29 mouse cellular contexts compared by ENCODE assay signal in the genomic region with DNA sequence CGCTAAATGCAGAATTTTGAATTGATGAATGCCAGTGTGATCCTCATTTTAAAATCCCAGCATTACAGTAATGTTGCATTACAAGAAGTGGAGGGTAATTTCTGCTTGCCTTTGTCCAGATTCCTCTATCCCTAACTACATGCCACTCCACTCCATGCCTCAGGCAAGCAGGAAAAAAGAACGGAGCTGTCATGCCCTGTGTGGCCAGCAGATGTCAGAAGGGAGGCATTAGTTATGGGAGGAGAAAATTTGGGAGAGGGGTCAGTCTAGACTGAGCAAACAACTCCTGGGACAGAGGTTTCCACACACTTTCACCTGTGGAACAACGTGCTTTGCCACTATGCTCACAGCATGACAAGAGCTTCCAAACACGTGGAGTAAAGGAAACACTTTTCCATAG. TPM values are rescaled to one million over a fixed set of nuclear protein-coding genes. Genes with fewer than 3 reads are reported as not detected.
DNase-seq lines count a peak whose midpoint lies in the region; ATAC-seq and TF ChIP-seq lines count a peak whose summit lies in the region.
"Not testable (repeated sequence)": the region's sequence is repeated elsewhere in the genome, so short reads cannot be mapped to it uniquely, and the experiment has no call there.
"Had no signal": no experiment of that assay in that cellular context is flagged by ENCODE, and none has a peak within 500 bp of the region (broad histone marks: within the 10 kb centered on the region; RNA-seq: fewer than 3 reads in every experiment).

No protein-coding gene starts in this region.

- not testable (repeated sequence) for H3K4me2 ChIP-seq in intestine, embryonic 14.5 days (ENCODE audit: low read length); liver, embryonic 14.5 days (ENCODE audit: low read depth)

- H3K27me3 ChIP-seq in C2C12 (ENCODE audit: control insufficient read depth, insufficient read depth, insufficient read length); intestine, embryonic 14.5 days (replicated peaks; ENCODE audit: control insufficient read depth, insufficient read depth, low read length); liver, embryonic 14.5 days (ENCODE audit: control insufficient read depth, insufficient read depth, low read length): not testable (repeated sequence)

- peak; percentile 13 for TF ChIP-seq CTCF in C2C12 (IDR thresholded peaks at IDR 0.05; ENCODE audit: control insufficient read depth, insufficient read depth, insufficient read length)
- peak; percentile 26; the same call in 1 of the 2 replicates for TF ChIP-seq CTCF in liver, embryonic 14.5 days (IDR thresholded peaks at IDR 0.05; ENCODE audit: low read depth)

- not testable (repeated sequence) for H3ac ChIP-seq in C2C12 (ENCODE audit: control insufficient read depth, insufficient read length, low read depth)

- not testable (repeated sequence) for H3K9ac ChIP-seq in ES-E14 (ENCODE audit: insufficient read depth, low read depth, low read length, poor library complexity, severe bottlenecking); intestine, embryonic 14.5 days (ENCODE audit: low read length); liver, embryonic 14.5 days (replicated peaks)

- WGBS in intestine, embryonic 14.5 days: 37% methylated on average over 4 of the region's 4 CpGs
- 33% methylated on average over 4 of the region's 4 CpGs for WGBS in liver, embryonic 14.5 days (ENCODE audit: insufficient replicate concordance)

- not testable (repeated sequence) for H3K4me3 ChIP-seq in C2C12 (ENCODE audit: insufficient read depth, poor library complexity, severe bottlenecking); ES-E14 (ENCODE audit: insufficient read depth in 1 of 2, low read depth in 1 of 2, low read length in 2 of 2, poor library complexity in 1 of 2, severe bottlenecking in 1 of 2); intestine, embryonic 14.5 days (ENCODE audit: low read depth, low read length); liver, embryonic 14.5 days (ENCODE audit: insufficient read depth in 1 of 2, low read depth in 2 of 2, low read length in 2 of 2)

- not testable (repeated sequence) for ATAC-seq in intestine, embryonic 14.5 days (replicated peaks; ENCODE audit: low FRiP score, low TSS enrichment, low read depth); liver, embryonic 14.5 days (ENCODE audit: insufficient read depth)

- not testable (repeated sequence) for H3K9me3 ChIP-seq in ES-E14 (ENCODE audit: control insufficient read depth, insufficient read depth, low read depth, low read length); intestine, embryonic 14.5 days (ENCODE audit: control insufficient read depth, low read length); liver, embryonic 14.5 days (ENCODE audit: control insufficient read depth, low read length)

- peak; percentile 52 for DNase-seq in ES-E14 (ENCODE audit: low read depth, low spot score)
- DNase-seq in R1 (ENCODE audit: low read depth, low spot score): peak; percentile 52
- peak; percentile 20 for DNase-seq in adrenal gland, postnatal 10 days
- peak; percentile 51 for DNase-seq in intestine, embryonic 14.5 days (ENCODE audit: low spot score)
- DNase-seq in liver, embryonic 14.5 days (ENCODE audit: low read depth in 3 of 3, low spot score in 3 of 3): not testable (repeated sequence)
- DNase-seq in lung, postnatal 36 days: peak; percentile 1

- in situ Hi-C loops in ES-E14 (cut with MboI; ENCODE audit: low sequenced_read_pairs in 2 of 2, unreplicated experiment in 2 of 2): not testable (repeated sequence)

- not testable (repeated sequence) for TF ChIP-seq EP300 in liver, embryonic 14.5 days (IDR thresholded peaks at IDR 0.05; ENCODE audit: low read depth)

- H3K79me3 ChIP-seq in C2C12 (ENCODE audit: low read depth): not testable (repeated sequence)

- H3K36me3 ChIP-seq in C2C12 (ENCODE audit: control insufficient read depth, insufficient read depth); ES-E14 (ENCODE audit: control insufficient read depth, insufficient read depth, low read length, poor library complexity, severe bottlenecking); intestine, embryonic 14.5 days (ENCODE audit: control insufficient read depth, insufficient read depth, low read length); liver, embryonic 14.5 days (replicated peaks; ENCODE audit: control insufficient read depth, insufficient read depth, low read depth): not testable (repeated sequence)

- H3K4me1 ChIP-seq in ES-E14 (ENCODE audit: control insufficient read depth in 2 of 2, insufficient read depth in 2 of 2, low read length in 2 of 2, poor library complexity in 1 of 2); intestine, embryonic 14.5 days (replicated peaks; ENCODE audit: control insufficient read depth, insufficient read depth, low read length); liver, embryonic 14.5 days (replicated peaks; ENCODE audit: control insufficient read depth in 2 of 2, insufficient read depth in 2 of 2, low read length in 1 of 2): not testable (repeated sequence)

- H3K79me2 ChIP-seq in C2C12 (ENCODE audit: control insufficient read depth, insufficient read depth): not testable (repeated sequence)

- not testable (repeated sequence) for H3K27ac ChIP-seq in ES-E14 (ENCODE audit: insufficient read depth, low read depth, low read length, poor library complexity, severe bottlenecking); intestine, embryonic 14.5 days (ENCODE audit: low read depth); liver, embryonic 14.5 days

TF ChIP-seq in ES-E14, 5 proteins besides CTCF, POLR2A, EP300 and RAD21:
- TF ChIP-seq ZC3H11A (IDR thresholded peaks at IDR 0.05; ENCODE audit: borderline replicate concordance, low read depth, low read length): peak; percentile 36; the same call in 1 of the 2 replicates

RNA-seq across cellular contexts. Expression of a gene that starts 12.6 kb away (rescaled TPM):
- polyA plus RNA-seq in C2C12 (2012; fragmentation: generic; extraction: Trizol): not detected
- not detected in 2 replicates for total RNA-seq in ES-E14 (2012; rRNA removed)
- total RNA-seq in adrenal gland, postnatal 10 days (2021): not detected
- polyA plus RNA-seq in intestine, embryonic 14.5 days (2014; fragmentation: Nextera tagmentation; extraction: Ambion mirVana): not detected in 2 replicates
- polyA plus RNA-seq in liver, embryonic 14.5 days (2012; rRNA removed): not detected in 2 replicates
- polyA plus RNA-seq in liver, embryonic 14.5 days (2014; fragmentation: Nextera tagmentation; extraction: Ambion mirVana): not detected in 2 replicates
- total RNA-seq: gastrocnemius, postnatal 10 days; heart, adult 8-10 months; heart, postnatal 10 days; hematopoietic stem cell, adult 5-6 weeks; layer of hippocampus, adult 8-10 months; layer of hippocampus, postnatal 25 days; left cerebral cortex, adult 8-10 months; left cerebral cortex, postnatal 36 days; monocyte, adult 5-6 weeks had no signal
- polyA plus RNA-seq: embryonic facial prominence, embryonic 11.5 days; forebrain, embryonic 13.5 days; gonadal fat pad, adult 2 months; heart, embryonic 13.5 days; hindbrain, embryonic 14.5 days; kidney, embryonic 16.5 days; limb, embryonic 14.5 days; liver, embryonic 13.5 days; lung, embryonic 16.5 days; macrophage; midbrain, embryonic 14.5 days; neural tube, embryonic 14.5 days had no signal

RNA-seq across cellular contexts. Expression of a gene that starts 25.7 kb away (rescaled TPM):
- not detected for polyA plus RNA-seq in C2C12 (2012; fragmentation: generic; extraction: Trizol)
- not detected in 2 replicates for total RNA-seq in ES-E14 (2012; rRNA removed)
- not detected for total RNA-seq in adrenal gland, postnatal 10 days (2021)
- polyA plus RNA-seq in intestine, embryonic 14.5 days (2014; fragmentation: Nextera tagmentation; extraction: Ambion mirVana): not detected in 2 replicates
- not detected in 2 replicates for polyA plus RNA-seq in liver, embryonic 14.5 days (2012; rRNA removed)
- polyA plus RNA-seq in liver, embryonic 14.5 days (2014; fragmentation: Nextera tagmentation; extraction: Ambion mirVana): not detected in 2 replicates
- total RNA-seq: gastrocnemius, postnatal 10 days; heart, adult 8-10 months; heart, postnatal 10 days; hematopoietic stem cell, adult 5-6 weeks; layer of hippocampus, adult 8-10 months; layer of hippocampus, postnatal 25 days; left cerebral cortex, adult 8-10 months; monocyte, adult 5-6 weeks had no signal
- polyA plus RNA-seq: embryonic facial prominence, embryonic 11.5 days; forebrain, embryonic 13.5 days; gonadal fat pad, adult 2 months; heart, embryonic 13.5 days; hindbrain, embryonic 14.5 days; inflammation-experienced regulatory T-cells, adult 6 months; kidney, embryonic 16.5 days; limb, embryonic 14.5 days; liver, embryonic 13.5 days; lung, embryonic 16.5 days; macrophage; midbrain, embryonic 14.5 days; neural tube, embryonic 14.5 days had no signal
